Mouse (Mus musculus) hindbrain, embryonic 12.5 days (tissue): ENCODE measurements around the gene Kcne3. TPM values are rescaled to one million over a fixed set of nuclear protein-coding genes. Genes with fewer than 3 reads are reported as not detected.

ENCODE experiments used
- ATAC-seq: fragments of 200-750 bp; cut with Nextera tagmentation; 2 replicates; pipeline ENCODE4 v1.8.0; 2017; ENCODE audit warnings: moderate TSS enrichment; ENCODE audit not compliant: low FRiP score
- H3K27ac ChIP-seq: fragments of 300-500 bp; sonication (generic); 2 replicates; pipeline ENCODE4 v1.5.1; 2016; ENCODE audit warnings: mild to moderate bottlenecking
- H3K27me3 ChIP-seq: fragments of 300-500 bp; sonication (generic); 2 replicates; pipeline ENCODE4 v1.6.1; 2016; ENCODE audit warnings: mild to moderate bottlenecking
- H3K36me3 ChIP-seq: fragments of 300-500 bp; sonication (generic); 2 replicates; pipeline ENCODE4 v1.6.1; 2016; ENCODE audit warnings: mild to moderate bottlenecking
- H3K4me1 ChIP-seq: fragments of 300-500 bp; sonication (generic); 2 replicates; pipeline ENCODE4 v1.6.1; 2016
- H3K4me2 ChIP-seq: fragments of 300-500 bp; sonication (generic); replicated peaks from 2 replicates; pipeline ENCODE4 v1.6.1; 2016; ENCODE audit warnings: mild to moderate bottlenecking
- H3K4me3 ChIP-seq: fragments of 300-500 bp; sonication (generic); 2 replicates; pipeline ENCODE4 v1.5.1; 2016; ENCODE audit warnings: mild to moderate bottlenecking
- H3K9ac ChIP-seq: fragments of 300-500 bp; sonication (generic); 2 replicates; pipeline ENCODE4 v1.6.1; 2016; ENCODE audit warnings: mild to moderate bottlenecking, moderate library complexity
- H3K9me3 ChIP-seq: fragments of 300-500 bp; sonication (generic); replicated peaks from 2 replicates; pipeline ENCODE4 v1.6.1; 2016; ENCODE audit warnings: mild to moderate bottlenecking
- WGBS: fragments of 180-500 bp; shearing (Covaris S2); methylation state at CpG from one replicate; pipeline ENCODE4 v1.1.7; 2016; 5-methylcytosine and 5-hydroxymethylcytosine counted together
- polyA plus RNA-seq: library from polyadenylated mRNA; unstranded; fragments of >200 nt; fragmentation: Nextera tagmentation; extraction: Ambion mirVana; gene quantifications from 2 replicates; pipeline ENCODE4 v1.2.1, GENCODE M21; 2016

Gene Kcne3
- polyA plus RNA-seq, 1 experiment from 2014 or later, result 4.7 TPM

DNA sequence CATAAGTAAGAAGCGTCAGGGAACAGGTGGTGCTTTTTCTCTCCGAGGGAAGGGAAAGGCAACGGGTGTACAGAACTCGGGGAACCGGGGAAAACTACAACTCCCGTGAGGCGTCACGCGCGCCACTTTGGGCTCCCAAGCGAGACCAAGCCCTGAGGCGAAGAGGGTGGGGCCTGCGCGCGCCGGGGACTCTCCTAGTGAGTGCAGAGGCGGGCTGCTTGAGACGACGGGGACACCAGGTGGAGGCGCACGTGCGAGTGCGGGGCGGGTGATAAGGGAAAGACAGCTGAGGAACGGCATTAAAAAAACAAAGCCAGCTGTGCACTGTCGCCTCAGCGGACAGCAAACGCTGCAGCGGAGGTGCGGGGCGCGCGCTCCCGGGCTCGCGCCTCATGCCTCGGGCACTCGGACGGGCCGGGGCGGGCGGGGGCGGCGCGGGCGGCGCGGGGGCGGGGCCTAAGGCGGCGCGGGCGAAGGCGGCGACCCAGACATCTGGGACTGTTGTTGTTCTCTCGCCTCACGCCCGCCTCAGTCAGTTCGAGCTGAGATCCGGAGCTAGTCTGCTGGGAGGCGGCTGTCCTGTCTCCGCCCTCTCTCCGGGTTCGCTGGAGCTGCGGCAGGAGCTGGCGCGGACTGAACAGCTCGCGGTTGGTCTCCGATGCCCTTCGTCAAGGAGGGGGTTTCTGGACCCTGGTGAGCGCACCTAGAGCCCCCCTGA lies 51.0 kb downstream of the Kcne3 start, which contains the start of gene Pgm2l1:
Gene Pgm2l1, plus strand, starts transcription at position 237 of the 718 bp plus-strand sequence.
- WGBS, result under 1% methylated on average over 62 of the region's 72 CpGs
- Histone ChIP-seq H3K27me3 (no peaks in the 10 kb centered on the region), H3K4me3 (peak within 1 kb of the TSS; percentile 85), H3K27ac (peak within 1 kb of the TSS; percentile 93), H3K4me2 (peak within 1 kb of the TSS; percentile 87), H3K4me1 (peaks cover 5% of the 10 kb centered on the region; the same call in 1 of the 2 replicates), H3K9me3 (no peaks in the 10 kb centered on the region), H3K9ac (peak within 1 kb of the TSS; percentile 90), H3K36me3 (no peaks in the 10 kb centered on the region)
- peak; percentile 98 for ATAC-seq

GRCm38 (mm10) chr7:100227896-100228525 lies 51.7 kb downstream of the Kcne3 start:
- ATAC-seq, result peak; percentile 71
- Histone ChIP-seq H3K27ac (peak overlapping the region; percentile 93), H3K9ac (peak overlapping the region; percentile 90), H3K36me3 (no peaks in the 10 kb centered on the region), H3K4me2 (peak overlapping the region; percentile 87), H3K4me3 (peak overlapping the region; percentile 85), H3K4me1 (peaks cover 5% of the 10 kb centered on the region; the same call in 1 of the 2 replicates), H3K9me3 (no peaks in the 10 kb centered on the region), H3K27me3 (no peaks in the 10 kb centered on the region)
- under 1% methylated on average over 23 of the region's 23 CpGs for WGBS

DNA sequence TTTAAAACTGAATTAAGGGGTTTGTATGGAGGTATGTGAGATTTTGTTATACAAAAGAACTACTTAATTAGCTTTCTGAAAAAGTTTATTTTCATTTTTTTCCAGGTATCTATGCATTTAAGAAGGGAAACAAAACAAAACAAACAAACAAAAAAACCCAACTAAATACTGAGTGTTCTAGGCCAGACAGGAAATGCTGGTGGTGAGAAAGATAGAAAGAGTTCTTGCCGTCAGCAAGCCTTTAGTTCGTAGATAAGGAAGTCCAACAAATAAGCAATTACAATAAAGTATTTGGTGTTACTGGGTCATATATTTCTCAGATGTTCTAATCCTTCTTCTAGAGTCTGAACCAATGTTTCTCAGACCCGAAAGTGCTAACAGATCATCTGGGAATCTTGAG lies 52.7 kb downstream of the Kcne3 start:
- ATAC-seq, result no peak
- WGBS, result 74% methylated on average over 3 of the region's 3 CpGs
- H3K9me3 ChIP-seq, result no peaks in the 10 kb centered on the region
- no peaks in the 10 kb centered on the region for H3K36me3 ChIP-seq
- no peaks in the 10 kb centered on the region for H3K27me3 ChIP-seq
- peaks cover 7% of the 10 kb centered on the region for H3K4me1 ChIP-seq
- no peak overlapping the region for H3K9ac ChIP-seq
- no peak overlapping the region for H3K27ac ChIP-seq
- H3K4me3 ChIP-seq, result peak overlapping the region; percentile 85
- H3K4me2 ChIP-seq, result peak overlapping the region; percentile 87

DNA sequence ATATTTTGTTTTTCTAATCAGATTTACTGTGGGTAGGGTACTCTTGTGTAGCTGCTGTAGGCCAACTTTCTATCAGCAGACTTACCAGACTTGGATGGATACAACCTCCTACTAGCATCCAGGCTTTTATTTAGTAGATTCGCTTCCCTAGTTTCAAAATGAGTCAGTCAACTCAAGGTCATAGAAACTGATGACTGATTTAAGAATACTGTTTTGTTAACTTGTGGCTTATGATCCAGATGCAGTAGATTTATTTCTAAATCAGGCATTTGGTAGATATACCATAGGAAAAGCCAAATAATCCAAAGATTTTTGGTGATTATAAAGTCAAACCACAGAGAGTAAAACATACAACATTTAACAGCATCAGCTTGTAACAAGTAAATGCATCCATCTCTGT lies 54.3 kb downstream of the Kcne3 start:
- ATAC-seq, result no peak
- Histone ChIP-seq H3K4me1 (peaks cover 8% of the 10 kb centered on the region), H3K4me3 (no peak overlapping the region), H3K9me3 (no peaks in the 10 kb centered on the region), H3K9ac (no peak overlapping the region), H3K27me3 (no peaks in the 10 kb centered on the region), H3K27ac (no peak overlapping the region), H3K4me2 (no peak overlapping the region), H3K36me3 (no peaks in the 10 kb centered on the region)
- 90% methylated on average over 1 of the region's 1 CpGs for WGBS

- Histone ChIP-seq H3K9ac (no peak overlapping the region), H3K9me3 (no peaks in the 10 kb centered on the region), H3K4me3 (no peak overlapping the region), H3K4me1 (peaks cover 8% of the 10 kb centered on the region), H3K36me3 (no peaks in the 10 kb centered on the region), H3K27ac (no peak overlapping the region), H3K4me2 (no peak overlapping the region), H3K27me3 (no peaks in the 10 kb centered on the region)
- 58% methylated on average over 1 of the region's 1 CpGs for WGBS
- no peak for ATAC-seq
Observed at GRCm38 (mm10) chr7:100231661-100232060, 55.4 kb downstream of the Kcne3 start.

- Histone ChIP-seq H3K27ac (no peak overlapping the region), H3K4me1 (peaks cover 7% of the 10 kb centered on the region), H3K4me3 (no peak overlapping the region), H3K9ac (no peak overlapping the region), H3K4me2 (no peak overlapping the region), H3K9me3 (no peaks in the 10 kb centered on the region), H3K27me3 (no peaks in the 10 kb centered on the region), H3K36me3 (no peaks in the 10 kb centered on the region)
- ATAC-seq, result no peak
Observed at GRCm38 (mm10) chr7:100233681-100234080, 57.4 kb downstream of the Kcne3 start.

Other genes with a start within 250 kb of the Kcne3 start
- 6.7 and 7.0 TPM in 2 replicates for gene Rnf169, start 196.1 kb upstream of the Kcne3 start, polyA plus RNA-seq
- 0.34 and 0.42 TPM in 2 replicates for gene Chrdl2, start 170.3 kb upstream of the Kcne3 start, polyA plus RNA-seq
- gene Pold3, start 54.9 kb upstream of the Kcne3 start, polyA plus RNA-seq, result 64.9 and 70.2 TPM in 2 replicates
- 15.5 and 17.9 TPM in 2 replicates for gene Lipt2, start 17.2 kb upstream of the Kcne3 start, polyA plus RNA-seq
- 11.2 and 13.0 TPM in 2 replicates for gene Pgm2l1, start 50.9 kb downstream of the Kcne3 start, polyA plus RNA-seq
- 12.6 and 13.2 TPM in 2 replicates for gene P4ha3, start 109.0 kb downstream of the Kcne3 start, polyA plus RNA-seq
- 33.2 and 37.4 TPM in 2 replicates for gene C2cd3, start 195.7 kb downstream of the Kcne3 start, polyA plus RNA-seq
- 102 and 111 TPM in 2 replicates for gene Ppme1, start 195.8 kb downstream of the Kcne3 start, polyA plus RNA-seq